Mouse (Mus musculus): Measurements from ENCODE around the gene Duoxa1.

GRCm38 (mm10) chr2:122311561-122311960 is 2.0 kb downstream of the Duoxa1 start:
- no peak for TF ChIP-seq CTCF (IDR thresholded peaks at IDR 0.05; ENCODE audit: low read depth)
- no peak for TF ChIP-seq EP300 (IDR thresholded peaks at IDR 0.05; ENCODE audit: low read depth)
